Mouse (Mus musculus) myocyte (in vitro differentiated cells): ENCODE results near the gene Rasl11a.

Experiments
- CEBPB ChIP-seq: IDR thresholded peaks from 2 replicates; pipeline ENCODE4 v1.6.1; 2011; ENCODE audit warnings: mild to moderate bottlenecking, moderate library complexity; ENCODE audit not compliant: poor library complexity, insufficient read depth, severe bottlenecking
- E2F4 ChIP-seq: IDR thresholded peaks from one replicate; pipeline ENCODE4 v1.6.1; 2011; ENCODE audit warnings: mild to moderate bottlenecking, control low read depth, moderate library complexity; ENCODE audit not compliant: insufficient read depth
- MAX ChIP-seq: IDR thresholded peaks from one replicate; pipeline ENCODE4 v1.6.1; 2011; ENCODE audit warnings: low read depth, mild to moderate bottlenecking, control low read depth
- MYOD1 ChIP-seq, 3 experiments: IDR thresholded peaks; one replicate each; pipeline ENCODE4 v1.6.1; 2011; ENCODE audit warnings: control low read depth in 2 of 3, low read depth in 2 of 3, mild to moderate bottlenecking in 2 of 3, moderate library complexity in 1 of 3; ENCODE audit not compliant: insufficient read length in 2 of 3, control insufficient read depth in 1 of 3
- MYOG ChIP-seq, 3 experiments: IDR thresholded peaks; one replicate each; pipeline ENCODE4 v1.6.1; 2011; ENCODE audit warnings: control low read depth in 2 of 3, low read depth in 2 of 3, mild to moderate bottlenecking in 2 of 3; ENCODE audit not compliant: insufficient read length in 2 of 3, control insufficient read depth in 1 of 3, insufficient read depth in 1 of 3
- POLR2A ChIP-seq: IDR thresholded peaks from one replicate; pipeline ENCODE4 v1.6.1; 2011; ENCODE audit warnings: low read depth, mild to moderate bottlenecking, control low read depth, moderate library complexity; ENCODE audit not compliant: insufficient read length
- POLR2AphosphoS2 ChIP-seq: IDR thresholded peaks from one replicate; pipeline ENCODE4 v1.6.1; 2011; ENCODE audit warnings: low read depth, control low read depth; ENCODE audit not compliant: insufficient read length
- SRF ChIP-seq: IDR thresholded peaks from one replicate; pipeline ENCODE4 v1.6.1; 2011; ENCODE audit warnings: low read depth; ENCODE audit not compliant: control insufficient read depth, insufficient read length
- TCF12 ChIP-seq: IDR thresholded peaks from one replicate; pipeline ENCODE4 v1.6.1; 2011; ENCODE audit warnings: mild to moderate bottlenecking, control low read depth; ENCODE audit not compliant: poor library complexity, insufficient read depth, severe bottlenecking
- TCF3 ChIP-seq: IDR thresholded peaks from one replicate; pipeline ENCODE4 v1.6.1; 2011; ENCODE audit warnings: low read depth, control low read depth; ENCODE audit not compliant: insufficient read length
- USF1 ChIP-seq: IDR thresholded peaks from one replicate; pipeline ENCODE4 v1.6.1; 2011; ENCODE audit warnings: low read depth, mild to moderate bottlenecking, control low read depth, moderate library complexity

GRCm38 (mm10) chr5:146832435-146832768 is 12.5 kb upstream of the Rasl11a start:
- no peak for TF ChIP-seq MAX
- TF ChIP-seq POLR2A: no peak
- TF ChIP-seq TCF12: no peak
- no peak for TF ChIP-seq E2F4
- TF ChIP-seq CEBPB: no peak
- no peak for TF ChIP-seq MYOG (IDR thresholded peaks at IDR 0.05; ENCODE audit: control insufficient read depth in 1 of 3, insufficient read depth in 1 of 3, insufficient read length in 2 of 3, low read depth in 2 of 3)
- TF ChIP-seq TCF3: no peak
- no peak for TF ChIP-seq MYOD1 (IDR thresholded peaks at IDR 0.05; ENCODE audit: control insufficient read depth in 1 of 3, insufficient read length in 2 of 3, low read depth in 2 of 3)
- no peak for TF ChIP-seq POLR2AphosphoS2
- TF ChIP-seq USF1: no peak
- no peak for TF ChIP-seq SRF
